Mouse (Mus musculus): ENCODE results near the gene Golga4. TPM values are rescaled to one million over a fixed set of nuclear protein-coding genes. Genes with fewer than 3 reads are reported as not detected.
"Not testable (repeated sequence)": the region's sequence is repeated elsewhere in the genome, so short reads cannot be mapped to it uniquely, and the experiment has no call there.

Gene Golga4
- polyA plus RNA-seq, 1 experiment from 2014 or later = 68.6 TPM

GRCm38 (mm10) chr9:118592585-118593249 lies 86.7 kb downstream of the Golga4 start:
- H3K27ac ChIP-seq = peak overlapping the region; percentile 23

GRCm38 (mm10) chr9:118593443-118593842 lies 87.4 kb downstream of the Golga4 start:
- ATAC-seq (ENCODE audit: insufficient number of reproducible peaks, insufficient read depth, low FRiP score, low TSS enrichment) = no peak
- 72% methylated on average over 8 of the region's 8 CpGs for WGBS

More at GRCm38 (mm10) chr9:118592585-118593249, 86.7 kb downstream of the Golga4 start:
- Histone ChIP-seq H3K4me1 (peaks cover 46% of the 10 kb centered on the region), H3K9ac (no peak overlapping the region), H3K9me3 (no peaks in the 10 kb centered on the region), H3K4me2 (replicated peaks) (peak overlapping the region; percentile 9), H3K27me3 (no peaks in the 10 kb centered on the region), H3K4me3 (no peak overlapping the region), H3K36me3 (no peaks in the 10 kb centered on the region)
- 18% methylated on average over 13 of the region's 13 CpGs for WGBS
- ATAC-seq (ENCODE audit: insufficient number of reproducible peaks, insufficient read depth, low FRiP score, low TSS enrichment) = 0 out of 2 replicates have a peak, but pooled peaks have one; percentile 24

GRCm38 (mm10) chr9:118596767-118597166 lies 90.7 kb downstream of the Golga4 start:
- H3K27me3 ChIP-seq = no peaks in the 10 kb centered on the region
- ATAC-seq (ENCODE audit: insufficient number of reproducible peaks, insufficient read depth, low FRiP score, low TSS enrichment) = no peak
- 88% methylated on average over 7 of the region's 7 CpGs for WGBS
- no peak overlapping the region for H3K4me3 ChIP-seq
- no peak overlapping the region for H3K27ac ChIP-seq
- H3K4me2 ChIP-seq (replicated peaks) = no peak overlapping the region
- H3K4me1 ChIP-seq = peaks cover 23% of the 10 kb centered on the region
- H3K9ac ChIP-seq = no peak overlapping the region
- no peaks in the 10 kb centered on the region for H3K36me3 ChIP-seq
- H3K9me3 ChIP-seq = no peaks in the 10 kb centered on the region

More at GRCm38 (mm10) chr9:118593443-118593842, 87.4 kb downstream of the Golga4 start:
- no peak overlapping the region for H3K9ac ChIP-seq
- no peak overlapping the region for H3K4me3 ChIP-seq
- H3K27ac ChIP-seq = peak overlapping the region; percentile 23
- no peaks in the 10 kb centered on the region for H3K9me3 ChIP-seq
- no peaks in the 10 kb centered on the region for H3K27me3 ChIP-seq
- no peaks in the 10 kb centered on the region for H3K36me3 ChIP-seq
- H3K4me1 ChIP-seq = peaks cover 46% of the 10 kb centered on the region
- no peak overlapping the region for H3K4me2 ChIP-seq (replicated peaks)

GRCm38 (mm10) chr9:118600393-118600792 lies 94.3 kb downstream of the Golga4 start:
- not testable (repeated sequence) for H3K9me3 ChIP-seq; H3K4me1 ChIP-seq; H3K9ac ChIP-seq; ATAC-seq (ENCODE audit: insufficient number of reproducible peaks, insufficient read depth, low FRiP score, low TSS enrichment); H3K27ac ChIP-seq; H3K4me2 ChIP-seq (replicated peaks); H3K4me3 ChIP-seq; H3K27me3 ChIP-seq; H3K36me3 ChIP-seq
- 94% methylated on average over 3 of the region's 3 CpGs for WGBS

GRCm38 (mm10) chr9:118602576-118602975 lies 96.5 kb downstream of the Golga4 start:
- Histone ChIP-seq H3K4me1 (peaks cover 6% of the 10 kb centered on the region; the same call in 1 of the 2 replicates), H3K27ac (no peak overlapping the region), H3K4me2 (replicated peaks) (no peak overlapping the region), H3K27me3 (no peaks in the 10 kb centered on the region), H3K9ac (no peak overlapping the region), H3K4me3 (no peak overlapping the region), H3K36me3 (no peaks in the 10 kb centered on the region), H3K9me3 (no peaks in the 10 kb centered on the region)
- WGBS = 74% methylated on average over 5 of the region's 5 CpGs
- no peak for ATAC-seq (ENCODE audit: insufficient number of reproducible peaks, insufficient read depth, low FRiP score, low TSS enrichment)

- Histone ChIP-seq H3K36me3 (no peaks in the 10 kb centered on the region), H3K4me1 (peaks cover 30% of the 10 kb centered on the region), H3K4me2 (replicated peaks) (peak within 1 kb of the TSS; percentile 92), H3K27me3 (no peaks in the 10 kb centered on the region), H3K9ac (peak within 1 kb of the TSS; percentile 91), H3K4me3 (peak within 1 kb of the TSS; percentile 75), H3K27ac (peak within 1 kb of the TSS; percentile 74), H3K9me3 (no peaks in the 10 kb centered on the region)
- 13% methylated on average over 33 of the region's 42 CpGs for WGBS
- ATAC-seq (ENCODE audit: insufficient number of reproducible peaks, insufficient read depth, low FRiP score, low TSS enrichment) = peak; percentile 70
Measured at GRCm38 (mm10) chr9:118606148-118606816, 100.2 kb downstream of the Golga4 start, which contains the start of gene Itga9. TSS of gene Itga9 (plus strand) at chr9:118606690.

- under 1% methylated on average over 68 of the region's 68 CpGs for WGBS
- H3K4me3 ChIP-seq = peak overlapping the region; percentile 75
- H3K36me3 ChIP-seq = no peaks in the 10 kb centered on the region
- H3K4me1 ChIP-seq = peaks cover 36% of the 10 kb centered on the region
- no peaks in the 10 kb centered on the region for H3K27me3 ChIP-seq
- peak overlapping the region; percentile 91 for H3K9ac ChIP-seq
- peak; percentile 36 for ATAC-seq (ENCODE audit: insufficient number of reproducible peaks, insufficient read depth, low FRiP score, low TSS enrichment)
- peak overlapping the region; percentile 74 for H3K27ac ChIP-seq
- peak overlapping the region; percentile 92 for H3K4me2 ChIP-seq (replicated peaks)
- H3K9me3 ChIP-seq = no peaks in the 10 kb centered on the region
Measured at GRCm38 (mm10) chr9:118606817-118607371, 100.8 kb downstream of the Golga4 start.

- Histone ChIP-seq H3K27me3 (no peaks in the 10 kb centered on the region), H3K9me3 (no peaks in the 10 kb centered on the region), H3K4me3 (peak overlapping the region; percentile 75), H3K9ac (peak overlapping the region; percentile 91), H3K27ac (peak overlapping the region; percentile 50; the same call in 1 of the 2 replicates), H3K4me1 (peaks cover 42% of the 10 kb centered on the region), H3K4me2 (replicated peaks) (peak overlapping the region; percentile 92), H3K36me3 (no peaks in the 10 kb centered on the region)
- no peak for ATAC-seq (ENCODE audit: insufficient number of reproducible peaks, insufficient read depth, low FRiP score, low TSS enrichment)
- WGBS = 39% methylated on average over 16 of the region's 16 CpGs
Measured at GRCm38 (mm10) chr9:118607701-118608401, 101.8 kb downstream of the Golga4 start.

GRCm38 (mm10) chr9:118608556-118608955 lies 102.5 kb downstream of the Golga4 start:
- Histone ChIP-seq H3K27me3 (no peaks in the 10 kb centered on the region), H3K9ac (no peak overlapping the region), H3K36me3 (no peaks in the 10 kb centered on the region), H3K4me3 (no peak overlapping the region), H3K4me1 (peaks cover 42% of the 10 kb centered on the region), H3K27ac (no peak overlapping the region), H3K9me3 (no peaks in the 10 kb centered on the region), H3K4me2 (replicated peaks) (peak overlapping the region; percentile 24; the same call in 1 of the 2 replicates)
- no peak for ATAC-seq (ENCODE audit: insufficient number of reproducible peaks, insufficient read depth, low FRiP score, low TSS enrichment)
- 38% methylated on average over 4 of the region's 4 CpGs for WGBS

- peaks cover 42% of the 10 kb centered on the region for H3K4me1 ChIP-seq
- H3K4me2 ChIP-seq (replicated peaks) = 0 out of 2 replicates have a peak overlapping the region, but pooled peaks have one; percentile 3
- H3K36me3 ChIP-seq = no peaks in the 10 kb centered on the region
- no peak overlapping the region for H3K4me3 ChIP-seq
- H3K27me3 ChIP-seq = no peaks in the 10 kb centered on the region
- H3K27ac ChIP-seq = no peak overlapping the region
- WGBS = 53% methylated on average over 10 of the region's 10 CpGs
- no peak for ATAC-seq (ENCODE audit: insufficient number of reproducible peaks, insufficient read depth, low FRiP score, low TSS enrichment)
- no peak overlapping the region for H3K9ac ChIP-seq
- H3K9me3 ChIP-seq = no peaks in the 10 kb centered on the region
Measured at GRCm38 (mm10) chr9:118610060-118610459, 104.0 kb downstream of the Golga4 start.

GRCm38 (mm10) chr9:118611111-118611541 lies 105.1 kb downstream of the Golga4 start:
- peak overlapping the region; percentile 25 for H3K4me2 ChIP-seq (replicated peaks)

More at GRCm38 (mm10) chr9:118611111-118611541, 105.1 kb downstream of the Golga4 start:
- Histone ChIP-seq H3K27me3 (no peaks in the 10 kb centered on the region), H3K9ac (no peak overlapping the region), H3K4me1 (peaks cover 42% of the 10 kb centered on the region), H3K9me3 (no peaks in the 10 kb centered on the region), H3K4me3 (no peak overlapping the region), H3K27ac (no peak overlapping the region), H3K36me3 (no peaks in the 10 kb centered on the region)
- ATAC-seq (ENCODE audit: insufficient number of reproducible peaks, insufficient read depth, low FRiP score, low TSS enrichment) = no peak
- 33% methylated on average over 14 of the region's 14 CpGs for WGBS

Measured in embryonic facial prominence, embryonic 12.5 days (tissue).